ENCODE assay signal across 20 mouse cellular contexts in genomic region chr6:6208351-6209059, GRCm38 (mm10). TPM values are rescaled to one million over a fixed set of nuclear protein-coding genes. Genes with fewer than 3 reads are reported as not detected.
A peak's percentile ranks its signal among the peaks of the same experiment; 100 is the strongest.
DNase-seq lines count a peak whose midpoint lies in the region; ATAC-seq and TF ChIP-seq lines count a peak whose summit lies in the region.
"Had no signal": no experiment of that assay in that cellular context is flagged by ENCODE, and none has a peak within 500 bp of the region (broad histone marks: within the 10 kb centered on the region; RNA-seq: fewer than 3 reads in every experiment).

No protein-coding gene starts in this region.

- WGBS in liver, adult 2 months: under 1% methylated on average over 4 of the region's 4 CpGs
- WGBS in heart, postnatal 0 days: 7% methylated on average over 4 of the region's 4 CpGs
- 9% methylated on average over 4 of the region's 4 CpGs for WGBS in liver, postnatal 0 days (ENCODE audit: insufficient replicate concordance)
- 42% methylated on average over 4 of the region's 4 CpGs for WGBS in lung, adult 2 months
- 81% methylated on average over 4 of the region's 4 CpGs for WGBS in midbrain, embryonic 15.5 days

- peak; percentile 79 for DNase-seq in liver, adult 2 months (ENCODE audit: extremely low read depth, low read depth, low spot score)
- no peak for DNase-seq in liver
- peak; percentile 50 for DNase-seq in heart, postnatal 0 days (ENCODE audit: low spot score)
- DNase-seq in liver, postnatal 0 days: no peak
- no peak for DNase-seq in urinary bladder, postnatal 4 days (ENCODE audit: low spot score in 2 of 2)
- DNase-seq in lung, adult 2 months: no peak
- DNase-seq: adrenal gland, postnatal 10 days; cerebellum, adult 11 months; cerebellum, postnatal 14 days; layer of hippocampus, postnatal 36 days; lung, embryonic 14.5 days; thymus, postnatal 36 days had no signal

- peak overlapping the region; percentile 46 for H3K4me2 ChIP-seq in heart, postnatal 0 days (ENCODE audit: low read depth, low read length)
- peak overlapping the region; percentile 11; the same call in 1 of the 2 replicates for H3K4me2 ChIP-seq in liver, postnatal 0 days (ENCODE audit: low read depth, low read length)
- H3K4me2 ChIP-seq in midbrain, embryonic 15.5 days: no peak overlapping the region
- H3K4me2 ChIP-seq: hindbrain, embryonic 13.5 days; kidney, embryonic 15.5 days; lung, embryonic 14.5 days had no signal

- peaks cover 3% of the 10 kb centered on the region; the same call in 1 of the 2 replicates for H3K36me3 ChIP-seq in liver, adult 2 months (ENCODE audit: control insufficient read depth, insufficient read depth, low read length)
- H3K36me3 ChIP-seq in heart, postnatal 0 days (replicated peaks; ENCODE audit: control insufficient read depth, insufficient read depth, low read length): no peaks in the 10 kb centered on the region
- H3K36me3 ChIP-seq in liver, postnatal 0 days (replicated peaks; ENCODE audit: insufficient read depth, low read length): no peaks in the 10 kb centered on the region
- no peaks in the 10 kb centered on the region for H3K36me3 ChIP-seq in midbrain, embryonic 15.5 days (replicated peaks)
- H3K36me3 ChIP-seq: hindbrain, embryonic 13.5 days; kidney, embryonic 15.5 days had no signal

- H3K27ac ChIP-seq in liver, adult 2 months (replicated peaks; ENCODE audit: insufficient read depth, low read depth, low read length): peak overlapping the region; percentile 88
- peak overlapping the region; percentile 53 for H3K27ac ChIP-seq in heart, postnatal 0 days (ENCODE audit: low read depth)
- H3K27ac ChIP-seq in liver, postnatal 0 days (ENCODE audit: low read depth): peak overlapping the region; percentile 77
- H3K27ac ChIP-seq in midbrain, embryonic 15.5 days: no peak overlapping the region
- H3K27ac ChIP-seq: hindbrain, embryonic 13.5 days; kidney, embryonic 15.5 days; macrophage; stomach, postnatal 0 days had no signal

- peak; percentile 70 for ATAC-seq in common myeloid progenitor, adult 5-6 weeks (replicated peaks; ENCODE audit: low read depth, poor library complexity, severe bottlenecking)
- ATAC-seq in heart, postnatal 0 days (ENCODE audit: insufficient read depth, low read depth): no peak
- no peak for ATAC-seq in liver, postnatal 0 days
- no peak for ATAC-seq in midbrain, embryonic 15.5 days (replicated peaks)
- ATAC-seq: forebrain, embryonic 16.5 days had no signal

- TF ChIP-seq POLR2A in liver, adult 2 months (IDR thresholded peaks at IDR 0.05; ENCODE audit: extremely low read depth, insufficient read depth, low read length): no peak
- TF ChIP-seq POLR2A in lung, adult 2 months (IDR thresholded peaks at IDR 0.05; ENCODE audit: borderline replicate concordance, extremely low read depth, low read depth, low read length): no peak

- no peak for TF ChIP-seq CTCF in liver, adult 2 months (IDR thresholded peaks at IDR 0.05; ENCODE audit: low read depth, low read length)
- no peak for TF ChIP-seq CTCF in heart, postnatal 0 days (IDR thresholded peaks at IDR 0.05; ENCODE audit: low read depth)
- no peak for TF ChIP-seq CTCF in liver, postnatal 0 days (IDR thresholded peaks at IDR 0.05; ENCODE audit: low read depth)
- no peak for TF ChIP-seq CTCF in lung, adult 2 months (IDR thresholded peaks at IDR 0.05; ENCODE audit: insufficient read depth, low read length)

- no peak for TF ChIP-seq EP300 in heart, postnatal 0 days (IDR thresholded peaks at IDR 0.05; ENCODE audit: low read depth)
- no peak for TF ChIP-seq EP300 in liver, postnatal 0 days (IDR thresholded peaks at IDR 0.05; ENCODE audit: low read depth)

- no peaks in the 10 kb centered on the region for H3K9me3 ChIP-seq in heart, postnatal 0 days (replicated peaks; ENCODE audit: control insufficient read depth, low read length)
- no peaks in the 10 kb centered on the region for H3K9me3 ChIP-seq in liver, postnatal 0 days (ENCODE audit: low read length)
- no peaks in the 10 kb centered on the region for H3K9me3 ChIP-seq in midbrain, embryonic 15.5 days
- H3K9me3 ChIP-seq: hindbrain, embryonic 13.5 days; kidney, embryonic 15.5 days had no signal

- peaks cover 55% of the 10 kb centered on the region for H3K79me2 ChIP-seq in liver, adult 2 months (ENCODE audit: control insufficient read depth, insufficient read depth, low read length)

- H3K4me1 ChIP-seq in liver, adult 2 months (ENCODE audit: control insufficient read depth, insufficient read depth, low read length): peaks cover 70% of the 10 kb centered on the region
- peaks cover 47% of the 10 kb centered on the region for H3K4me1 ChIP-seq in heart, postnatal 0 days (ENCODE audit: control insufficient read depth, insufficient read depth)
- H3K4me1 ChIP-seq in liver, postnatal 0 days (ENCODE audit: insufficient read depth): peaks cover 47% of the 10 kb centered on the region
- peaks cover 3% of the 10 kb centered on the region; the same call in 1 of the 2 replicates for H3K4me1 ChIP-seq in lung, adult 2 months (ENCODE audit: control insufficient read depth, insufficient read depth, low read length)
- no peaks in the 10 kb centered on the region for H3K4me1 ChIP-seq in midbrain, embryonic 15.5 days
- H3K4me1 ChIP-seq: hindbrain, embryonic 13.5 days had no signal

- no peak overlapping the region for H3K4me3 ChIP-seq in liver, adult 2 months (ENCODE audit: insufficient read depth, low read depth, low read length)
- no peak overlapping the region for H3K4me3 ChIP-seq in heart, postnatal 0 days (ENCODE audit: low read depth, low read length)
- H3K4me3 ChIP-seq in liver, postnatal 0 days (ENCODE audit: low read depth, low read length): no peak overlapping the region
- H3K4me3 ChIP-seq in lung, adult 2 months (replicated peaks; ENCODE audit: extremely low read depth, low read depth, low read length): no peak overlapping the region
- no peak overlapping the region for H3K4me3 ChIP-seq in midbrain, embryonic 15.5 days
- H3K4me3 ChIP-seq: erythroblast, embryonic 14.5 days; hindbrain, embryonic 13.5 days; kidney, embryonic 15.5 days had no signal

- H3K9ac ChIP-seq in liver, adult 2 months (ENCODE audit: low read depth, low read length): peak overlapping the region; percentile 57
- H3K9ac ChIP-seq in heart, postnatal 0 days (replicated peaks; ENCODE audit: low read depth, low read length): 0 out of 2 replicates have a peak overlapping the region, but pooled peaks have one; percentile 33
- peak overlapping the region; percentile 35; the same call in 1 of the 2 replicates for H3K9ac ChIP-seq in liver, postnatal 0 days (replicated peaks)
- no peak overlapping the region for H3K9ac ChIP-seq in midbrain, embryonic 15.5 days
- H3K9ac ChIP-seq: hindbrain, embryonic 13.5 days; kidney, embryonic 15.5 days; lung, embryonic 14.5 days had no signal

- no peaks in the 10 kb centered on the region for H3K27me3 ChIP-seq in liver, adult 2 months (ENCODE audit: control insufficient read depth, insufficient read depth, low read length)
- no peaks in the 10 kb centered on the region for H3K27me3 ChIP-seq in heart, postnatal 0 days (ENCODE audit: control insufficient read depth, insufficient read depth, low read length)
- H3K27me3 ChIP-seq in liver, postnatal 0 days (ENCODE audit: insufficient read depth, low read length): no peaks in the 10 kb centered on the region
- H3K27me3 ChIP-seq in midbrain, embryonic 15.5 days (replicated peaks): no peaks in the 10 kb centered on the region
- H3K27me3 ChIP-seq: hindbrain, embryonic 13.5 days; kidney, embryonic 15.5 days had no signal

RNA-seq across cellular contexts. Expression of gene Slc25a13, which starts 8.5 kb away (rescaled TPM):
- 206 and 232 TPM in 2 replicates for total RNA-seq in liver, adult 2 months (2014; rRNA removed)
- polyA plus RNA-seq in liver, adult 2 months (2012; rRNA removed): 53.5 and 60.3 TPM in 2 replicates
- total RNA-seq in common myeloid progenitor, adult 5-6 weeks (2017): 30.9 and 58.0 TPM in 2 replicates
- total RNA-seq in heart, postnatal 0 days (2014; rRNA removed; ENCODE audit: low replicate concordance): 79.7 and 83.1 TPM in 2 replicates
- polyA plus RNA-seq in heart, postnatal 0 days (2015; fragmentation: Nextera tagmentation; extraction: Ambion mirVana): 54.1 and 59.6 TPM in 2 replicates
- 160 and 167 TPM in 2 replicates for polyA plus RNA-seq in liver, postnatal 0 days (2015; fragmentation: Nextera tagmentation; extraction: Ambion mirVana)
- polyA plus RNA-seq in lung, adult 2 months (2012; rRNA removed): 1.6 and 2.7 TPM in 2 replicates
- polyA plus RNA-seq in midbrain, embryonic 15.5 days (2015; fragmentation: Nextera tagmentation; extraction: Ambion mirVana): 3.8 and 4.0 TPM in 2 replicates

Comparison
In these comparisons a context has a peak if more than half of its experiments do, and no peak if none do; other contexts are left out.
1. DNase-seq: peak in liver, adult 2 months (single experiment) and heart, postnatal 0 days (single experiment); none in liver (single experiment), liver, postnatal 0 days (single experiment), urinary bladder, postnatal 4 days (0 of 2) and lung, adult 2 months (single experiment).
2. RNA of gene Slc25a13, which starts 8.5 kb away (polyA plus RNA-seq): 160 to 167 TPM in liver, postnatal 0 days, 54.1 to 59.6 TPM in heart, postnatal 0 days and 53.5 to 60.3 TPM in liver, adult 2 months; 3.8 to 4.0 TPM in midbrain, embryonic 15.5 days and 1.6 to 2.7 TPM in lung, adult 2 months; every median in the first group is over 10 times any median in the second.